ENCODE assay signal across 12 mouse cellular contexts in genomic region chr10:111636283-111636682, GRCm38 (mm10).
DNase-seq lines count a peak whose midpoint lies in the region; ATAC-seq and TF ChIP-seq lines count a peak whose summit lies in the region.
"Had no signal": no experiment of that assay in that cellular context is flagged by ENCODE, and none has a peak within 500 bp of the region (broad histone marks: within the 10 kb centered on the region; RNA-seq: fewer than 3 reads in every experiment).

No protein-coding gene starts in this region.

- no peaks in the 10 kb centered on the region for H3K79me2 ChIP-seq in CH12.LX (replicated peaks; ENCODE audit: control insufficient read depth, extremely low read depth, insufficient read depth, poor library complexity, severe bottlenecking)

- in situ Hi-C loops in CH12.LX (cut with MboI; ENCODE audit: low pct_ligation_motif_present, low pct_unique_long_range_greater_than_20kb, low sequenced_read_pairs) = loop anchor here (25.0 kb wide), 3 partner anchors 124 to 524 kb away; partner anchors contain the start of gene Phlda1

- H3K36me3 ChIP-seq in kidney, embryonic 14.5 days (ENCODE audit: control insufficient read depth, insufficient read depth, low read length) = no peaks in the 10 kb centered on the region
- no peaks in the 10 kb centered on the region for H3K36me3 ChIP-seq in CH12.LX (replicated peaks in 1 of 2; ENCODE audit: control insufficient read depth in 1 of 2, insufficient read depth in 1 of 2, low read length in 1 of 2)
- H3K36me3 ChIP-seq in stomach, postnatal 0 days (ENCODE audit: control insufficient read depth, insufficient read depth, low read length) = no peaks in the 10 kb centered on the region
- H3K36me3 ChIP-seq: hindbrain, embryonic 10.5 days had no signal

- dilution Hi-C loops in CH12.LX (cut with MboI; ENCODE audit: extremely low pct_ligation_motif_present, extremely low pct_unique_long_range_greater_than_20kb, low sequenced_read_pairs) = no loop called here

- H3K4me3 ChIP-seq in kidney, embryonic 14.5 days (ENCODE audit: low read length) = no peak overlapping the region
- no peak overlapping the region for H3K4me3 ChIP-seq in CH12.LX (replicated peaks in 1 of 3; ENCODE audit: low read depth in 2 of 3, low read length in 2 of 3, poor library complexity in 1 of 3)
- no peak overlapping the region for H3K4me3 ChIP-seq in cortical plate, adult 2 months (ENCODE audit: insufficient read depth, low read length)
- no peak overlapping the region for H3K4me3 ChIP-seq in stomach, postnatal 0 days (ENCODE audit: low read depth, low read length)
- H3K4me3 ChIP-seq: hindbrain, embryonic 10.5 days had no signal

- H3K27ac ChIP-seq in kidney, embryonic 14.5 days (ENCODE audit: low read depth, low read length) = no peak overlapping the region
- no peak overlapping the region for H3K27ac ChIP-seq in CH12.LX (ENCODE audit: insufficient read depth, low read depth)
- H3K27ac ChIP-seq in cortical plate, adult 2 months (ENCODE audit: insufficient read depth, low read length) = no peak overlapping the region
- H3K27ac ChIP-seq in stomach, postnatal 0 days (replicated peaks) = no peak overlapping the region; the same call in 1 of the 2 replicates
- H3K27ac ChIP-seq: hindbrain, embryonic 10.5 days had no signal

- no peak overlapping the region for H3K9ac ChIP-seq in kidney, embryonic 14.5 days (ENCODE audit: low read depth, low read length)
- H3K9ac ChIP-seq in CH12.LX (ENCODE audit: insufficient read depth, low read depth) = no peak overlapping the region
- no peak overlapping the region for H3K9ac ChIP-seq in stomach, postnatal 0 days (ENCODE audit: low read length)

- H3K4me1 ChIP-seq in kidney, embryonic 14.5 days (ENCODE audit: control insufficient read depth, insufficient read depth, low read length) = no peaks in the 10 kb centered on the region
- peaks cover 0 to 4% of the 10 kb centered on the region in 2 experiments; a peak in 1 of 4 replicates for H3K4me1 ChIP-seq in CH12.LX (ENCODE audit: control insufficient read depth in 1 of 2, insufficient read depth in 2 of 2)
- no peaks in the 10 kb centered on the region for H3K4me1 ChIP-seq in cortical plate, adult 2 months (ENCODE audit: control insufficient read depth, insufficient read depth, low read length)
- H3K4me1 ChIP-seq in stomach, postnatal 0 days (replicated peaks; ENCODE audit: control insufficient read depth, insufficient read depth) = no peaks in the 10 kb centered on the region; the same call in 1 of the 2 replicates
- H3K4me1 ChIP-seq: hindbrain, embryonic 10.5 days had no signal

- TF ChIP-seq CTCF in CH12.LX (conservative IDR thresholded peaks at IDR 0.05 in 1 of 2, IDR thresholded peaks at IDR 0.05 in 1 of 2; ENCODE audit: low read depth in 2 of 2, low read length in 2 of 2) = peak; percentile 27 to 60; a peak in 3 of 4 replicates
- 0 out of 2 replicates have a peak, but pooled peaks have one; percentile 2 for TF ChIP-seq CTCF in cortical plate, adult 2 months (IDR thresholded peaks at IDR 0.05; ENCODE audit: extremely low read depth, insufficient read depth, low read length)
- TF ChIP-seq CTCF in stomach, postnatal 0 days (IDR thresholded peaks at IDR 0.05; ENCODE audit: low read depth) = peak; percentile 41; the same call in 1 of the 2 replicates

- no peaks in the 10 kb centered on the region for H3K27me3 ChIP-seq in kidney, embryonic 14.5 days (ENCODE audit: control insufficient read depth, insufficient read depth, low read length)
- H3K27me3 ChIP-seq in CH12.LX (replicated peaks) = no peaks in the 10 kb centered on the region
- no peaks in the 10 kb centered on the region for H3K27me3 ChIP-seq in stomach, postnatal 0 days (ENCODE audit: control insufficient read depth, insufficient read depth, low read length)

- no peak for ATAC-seq in kidney, embryonic 14.5 days (ENCODE audit: low FRiP score, low TSS enrichment)
- ATAC-seq in stomach, postnatal 0 days (ENCODE audit: low FRiP score, low TSS enrichment) = no peak
- no peak for ATAC-seq in monocyte, adult 5-6 weeks (replicated peaks; ENCODE audit: insufficient number of reproducible peaks, low FRiP score, low TSS enrichment, poor library complexity, severe bottlenecking)

- TF ChIP-seq POLR2A in CH12.LX (IDR thresholded peaks at IDR 0.05; ENCODE audit: low read depth, low read length) = no peak
- TF ChIP-seq POLR2A in cortical plate, adult 2 months (IDR thresholded peaks at IDR 0.05; ENCODE audit: extremely low read depth, insufficient read depth, low read length) = no peak

- H3K4me2 ChIP-seq in kidney, embryonic 14.5 days (replicated peaks; ENCODE audit: low read depth, low read length) = no peak overlapping the region
- H3K4me2 ChIP-seq in CH12.LX (ENCODE audit: insufficient read depth, low read depth, poor library complexity, severe bottlenecking) = no peak overlapping the region
- no peak overlapping the region for H3K4me2 ChIP-seq in stomach, postnatal 0 days (replicated peaks; ENCODE audit: low read depth)
- H3K4me2 ChIP-seq: midbrain, embryonic 11.5 days had no signal

- TF ChIP-seq RAD21 in CH12.LX (IDR thresholded peaks at IDR 0.05; ENCODE audit: low read depth, low read length) = peak; percentile 37

- peak; percentile 17 for DNase-seq in kidney, adult 18-20 months
- peak; percentile 24 for DNase-seq in CH12.LX (ENCODE audit: extremely low read depth)
- no peak for DNase-seq in stomach, postnatal 0 days (ENCODE audit: low spot score)
- DNase-seq in retina, postnatal 1 day = no peak
- no peak for DNase-seq in left cerebral cortex, adult 11 months (ENCODE audit: low spot score)
- DNase-seq: embryo, embryonic 11 days; right cerebral cortex, postnatal 25 days had no signal

- 71% methylated on average over 14 of the region's 14 CpGs for WGBS in kidney, embryonic 14.5 days
- WGBS in stomach, postnatal 0 days = 72% methylated on average over 14 of the region's 14 CpGs

- H3K9me3 ChIP-seq in kidney, embryonic 14.5 days (ENCODE audit: control insufficient read depth, low read length) = no peaks in the 10 kb centered on the region
- H3K9me3 ChIP-seq in CH12.LX (replicated peaks; ENCODE audit: low read length) = no peaks in the 10 kb centered on the region
- no peaks in the 10 kb centered on the region for H3K9me3 ChIP-seq in stomach, postnatal 0 days (ENCODE audit: control insufficient read depth, low read length)
- H3K9me3 ChIP-seq: hindbrain, embryonic 10.5 days had no signal

- TF ChIP-seq EP300 in CH12.LX (IDR thresholded peaks at IDR 0.05; ENCODE audit: low read length) = no peak
- no peak for TF ChIP-seq EP300 in stomach, postnatal 0 days (optimal IDR thresholded peaks at IDR 0.05)

TF ChIP-seq in CH12.LX, 34 proteins besides CTCF, POLR2A, EP300 and RAD21:
- TF ChIP-seq IRF4 (IDR thresholded peaks at IDR 0.05; ENCODE audit: low read depth, low read length) (0 out of 2 replicates have a peak, but pooled peaks have one; percentile 13), UBTF (IDR thresholded peaks at IDR 0.05; ENCODE audit: low read depth, low read length) (no peak), SMC3 (IDR thresholded peaks at IDR 0.05; ENCODE audit: low read depth, low read length) (peak; percentile 47)

Comparison
In these comparisons a context has a peak if more than half of its experiments do, and no peak if none do; other contexts are left out.
1. DNase-seq: peak in kidney, adult 18-20 months (single experiment) and CH12.LX (single experiment); none in stomach, postnatal 0 days (single experiment), retina, postnatal 1 day (single experiment) and left cerebral cortex, adult 11 months (single experiment).
2. Peak in every context shown above with its lines, with median percentiles within 50 percentile points of each other: CTCF ChIP-seq.